Mouse (Mus musculus): ENCODE data around the gene Lsmem1. TPM values are rescaled to one million over a fixed set of nuclear protein-coding genes. Genes with fewer than 3 reads are reported as not detected.

Gene Lsmem1
- polyA plus RNA-seq, 1 experiment: 2.1 TPM

GRCm38 (mm10) chr12:40146510-40146909, 52.8 kb downstream of the Lsmem1 start:
- no peak for DNase-seq (ENCODE audit: extremely low spot score in 1 of 2, low spot score in 1 of 2)

DNA sequence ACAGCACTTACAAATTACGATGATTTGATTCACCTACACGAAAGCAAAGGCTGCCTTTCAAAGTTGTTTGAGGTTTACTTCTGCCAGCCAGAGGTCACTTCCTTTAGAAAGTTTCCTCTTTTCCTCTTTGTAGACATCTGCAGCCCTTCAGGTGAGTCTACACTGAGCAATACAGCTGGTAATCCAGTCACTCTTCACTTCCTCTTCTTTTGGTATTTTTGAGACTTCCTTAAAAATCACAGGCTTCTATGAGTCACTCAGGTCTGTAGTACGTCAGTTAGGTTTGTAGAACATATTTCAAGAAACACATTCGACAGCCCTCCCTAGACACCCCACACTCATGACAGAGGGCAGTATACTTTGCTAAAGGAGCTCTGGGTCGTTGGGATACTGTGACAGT, 58.6 kb downstream of the Lsmem1 start:
- no peak for DNase-seq (ENCODE audit: extremely low spot score in 1 of 2, low spot score in 1 of 2)

GRCm38 (mm10) chr12:40139484-40140245, 59.6 kb downstream of the Lsmem1 start:
- DNase-seq (ENCODE audit: extremely low spot score in 1 of 2, low spot score in 1 of 2): no peak

DNA sequence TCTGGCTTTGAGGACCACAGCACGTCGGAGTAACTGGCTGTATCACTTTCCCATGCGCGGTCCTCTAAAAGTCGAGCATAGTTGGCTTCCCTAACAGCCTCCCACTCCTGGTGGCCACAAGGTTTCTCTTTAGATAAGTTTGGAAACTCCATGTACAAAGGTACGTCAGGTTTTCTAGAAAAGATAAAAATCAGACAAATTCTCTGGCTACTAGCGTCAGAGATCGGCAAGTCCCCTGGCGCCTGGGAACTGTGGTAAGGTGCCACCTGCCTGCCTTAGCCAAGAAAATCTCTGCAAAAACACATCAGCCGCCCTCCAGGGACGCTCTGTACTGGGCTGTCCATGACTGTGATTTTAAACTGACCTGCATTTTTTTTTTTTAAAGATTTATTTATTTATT, 64.8 kb downstream of the Lsmem1 start:
- DNase-seq (ENCODE audit: extremely low spot score in 1 of 2, low spot score in 1 of 2): no peak

DNA sequence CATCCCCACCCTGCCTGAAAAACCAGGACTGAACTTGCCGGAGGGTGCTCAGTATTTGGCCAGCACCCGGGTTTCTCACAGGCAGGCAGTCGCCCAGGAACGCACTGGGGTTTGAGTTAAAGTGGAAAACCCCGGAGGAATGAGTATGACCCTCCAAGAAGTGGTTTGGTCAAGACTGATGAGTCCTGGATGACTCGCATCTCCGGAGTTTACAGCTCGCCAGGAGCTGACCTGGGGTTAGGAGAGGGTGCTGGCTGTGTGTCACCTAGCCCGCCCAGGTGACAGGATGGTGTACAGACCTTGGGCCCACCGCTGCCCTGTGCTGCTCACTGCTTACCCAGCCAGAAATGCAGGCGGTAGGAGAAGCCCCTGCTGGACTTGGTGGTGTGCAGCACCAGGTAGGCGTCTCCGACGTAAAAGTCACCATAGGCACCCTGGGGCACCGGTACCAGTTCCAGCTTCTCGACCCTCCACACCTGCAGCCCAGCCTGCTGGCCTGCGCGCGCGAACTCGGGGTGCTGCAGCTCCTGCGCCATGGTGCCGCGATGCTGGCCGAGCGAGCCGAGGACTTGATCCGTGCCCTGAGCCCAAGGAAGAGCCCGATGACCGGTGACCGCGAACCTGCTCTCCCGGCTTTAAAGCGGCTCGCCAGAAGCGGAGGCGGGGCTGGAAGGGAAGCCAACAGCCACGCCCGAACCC, 65.6 kb downstream of the Lsmem1 start, which contains the start of gene Scin:
Gene Scin, minus strand, starts transcription at position 656 of the 699 bp plus-strand sequence.
- DNase-seq (ENCODE audit: extremely low spot score in 1 of 2, low spot score in 1 of 2): no peak

DNA sequence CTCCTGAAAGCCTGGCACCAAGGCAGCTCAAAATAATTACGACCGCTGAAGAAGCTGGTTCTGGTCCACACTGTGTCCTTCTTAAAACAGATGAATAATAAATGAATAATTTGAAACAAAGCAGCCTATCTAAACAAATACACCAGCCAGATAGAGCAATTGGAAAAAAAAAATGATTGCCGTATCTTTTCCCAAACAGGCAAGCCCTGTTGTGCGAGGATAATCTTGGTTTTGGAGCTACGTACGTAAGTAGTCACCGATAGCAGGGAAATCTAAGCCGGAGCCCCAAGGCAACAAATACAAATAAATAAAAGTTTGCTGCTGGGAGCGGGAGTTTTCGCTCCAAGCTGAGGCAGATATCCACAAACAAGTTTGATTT, 66.1 kb downstream of the Lsmem1 start:
- DNase-seq (ENCODE audit: extremely low spot score in 1 of 2, low spot score in 1 of 2): no peak

Other genes starting within 250 kb of the Lsmem1 start
- gene Arl4a, start 161.5 kb downstream of the Lsmem1 start, polyA plus RNA-seq (2012; rRNA removed): 36.6 and 36.9 TPM in 2 replicates
- gene Scin, start 65.3 kb downstream of the Lsmem1 start, polyA plus RNA-seq (2012; rRNA removed): 0.20 and 0.29 TPM in 2 replicates
- gene Ifrd1, start 49.0 kb upstream of the Lsmem1 start, polyA plus RNA-seq (2012; rRNA removed): 50.8 and 72.4 TPM in 2 replicates
- 17.0 and 17.3 TPM in 2 replicates for gene Zfp277, start 246.4 kb upstream of the Lsmem1 start, polyA plus RNA-seq (2012; rRNA removed)
- gene Dock4, start 246.5 kb upstream of the Lsmem1 start, polyA plus RNA-seq (2012; rRNA removed): 26.9 and 28.8 TPM in 2 replicates

Measured in frontal cortex, adult 2 months (tissue).